Mouse (Mus musculus) liver, adult 2 months (tissue): Measurements from ENCODE around the gene Plvap. TPM values are rescaled to one million over a fixed set of nuclear protein-coding genes. Genes with fewer than 3 reads are reported as not detected.
A peak's percentile ranks its signal among the peaks of the same experiment; 100 is the strongest.

ENCODE experiments used
- DNase-seq: peaks from one replicate; pipeline ENCODE4 v3.0.0-alpha.2; 2011; ENCODE audit warnings: low read depth, low spot score; ENCODE audit errors: extremely low read depth
- H3K27ac ChIP-seq: fragments of 200-500 bp; replicated peaks from 2 replicates; pipeline ENCODE4 v1.5.1; 2012; ENCODE audit warnings: low read depth, mild to moderate bottlenecking, control low read depth, inconsistent platforms, low read length; ENCODE audit not compliant: insufficient read depth
- H3K27me3 ChIP-seq: fragments of 200-500 bp; 2 replicates; pipeline ENCODE4 v1.6.1; 2012; ENCODE audit warnings: mild to moderate bottlenecking, moderate library complexity, low read length, inconsistent platforms; ENCODE audit not compliant: control insufficient read depth, insufficient read depth
- H3K36me3 ChIP-seq: fragments of 200-500 bp; 2 replicates; pipeline ENCODE4 v1.6.1; 2012; ENCODE audit warnings: low read length, inconsistent platforms; ENCODE audit not compliant: control insufficient read depth, insufficient read depth
- H3K4me1 ChIP-seq: fragments of 200-500 bp; 2 replicates; pipeline ENCODE4 v1.6.1; 2011; ENCODE audit warnings: low read length; ENCODE audit not compliant: control insufficient read depth, insufficient read depth
- H3K4me3 ChIP-seq: fragments of 200-500 bp; 2 replicates; pipeline ENCODE4 v1.5.1; 2011; ENCODE audit warnings: low read depth, mild to moderate bottlenecking, control low read depth, low read length, moderate library complexity; ENCODE audit not compliant: insufficient read depth
- H3K79me2 ChIP-seq: fragments of 200-500 bp; 2 replicates; pipeline ENCODE4 v1.6.1; 2012; ENCODE audit warnings: inconsistent platforms, mild to moderate bottlenecking, low read length, moderate library complexity; ENCODE audit not compliant: control insufficient read depth, insufficient read depth
- H3K9ac ChIP-seq: fragments of 200-500 bp; 2 replicates; pipeline ENCODE4 v1.6.1; 2012; ENCODE audit warnings: low read depth, mild to moderate bottlenecking, control low read depth, inconsistent platforms, low read length
- CTCF ChIP-seq: fragments of 200-500 bp; IDR thresholded peaks from 2 replicates; pipeline ENCODE4 v1.5.1; 2011; ENCODE audit warnings: low read depth, low read length, control low read depth
- POLR2A ChIP-seq: fragments of 200-500 bp; IDR thresholded peaks from 2 replicates; pipeline ENCODE4 v1.6.1; 2011; ENCODE audit warnings: low read length, control low read depth; ENCODE audit not compliant: insufficient read depth; ENCODE audit errors: extremely low read depth
- WGBS: fragments of 180-500 bp; shearing (Covaris S2); methylation state at CpG from one replicate; pipeline ENCODE4 v1.1.7; 2018; 5-methylcytosine and 5-hydroxymethylcytosine counted together
- polyA plus RNA-seq: library from polyadenylated mRNA; depleted of rRNA; stranded (reverse); fragments of >200 nt; gene quantifications from 2 replicates; pipeline ENCODE4 v1.2.3, GENCODE M21; 2012
- total RNA-seq: library from RNA; depleted of rRNA; stranded (reverse); fragments of >200 nt; gene quantifications from 2 replicates; pipeline ENCODE4 v1.2.3, GENCODE M21; 2014

The Plvap gene
- total and polyA plus RNA-seq, 2 experiments, result 15.3 to 128 TPM

GRCm38 (mm10) chr8:71487691-71488445, 23.7 kb downstream of the Plvap start, which contains the start of gene Gtpbp3:
Gtpbp3 (plus strand) TSS chr8:71488103.
- WGBS, result under 1% methylated on average over 33 of the region's 33 CpGs
- peaks cover 6% of the 10 kb centered on the region; the same call in 1 of the 2 replicates for H3K79me2 ChIP-seq
- no peak for TF ChIP-seq CTCF
- 0 out of 2 replicates have a peak, but pooled peaks have one; percentile 16 for TF ChIP-seq POLR2A

GRCm38 (mm10) chr8:71486136-71486529, 25.4 kb downstream of the Plvap start:
- Histone ChIP-seq H3K36me3 (no peaks in the 10 kb centered on the region), H3K9ac (no peak overlapping the region), H3K27ac (no peak overlapping the region), H3K27me3 (no peaks in the 10 kb centered on the region), H3K79me2 (peaks cover 6% of the 10 kb centered on the region; the same call in 1 of the 2 replicates), H3K4me1 (peaks cover 6% of the 10 kb centered on the region), H3K4me3 (no peak overlapping the region)
- DNase-seq, result no peak
- TF ChIP-seq CTCF (no peak), POLR2A (no peak)
- WGBS, result 16% methylated on average over 7 of the region's 7 CpGs

More at GRCm38 (mm10) chr8:71487691-71488445, 23.7 kb downstream of the Plvap start, which contains the start of gene Gtpbp3:
- peak within 1 kb of the TSS; percentile 75 for H3K4me3 ChIP-seq
- H3K27me3 ChIP-seq, result no peaks in the 10 kb centered on the region
- DNase-seq, result peak; percentile 51
- H3K9ac ChIP-seq, result peak within 1 kb of the TSS; percentile 77
- H3K27ac ChIP-seq, result peak within 1 kb of the TSS; percentile 67
- peaks cover 6% of the 10 kb centered on the region for H3K4me1 ChIP-seq
- H3K36me3 ChIP-seq, result no peaks in the 10 kb centered on the region

GRCm38 (mm10) chr8:71485142-71486135, 26.1 kb downstream of the Plvap start, which contains the start of gene Ano8:
Ano8 (minus strand) TSS chr8:71485963.
- TF ChIP-seq POLR2A (no peak), CTCF (no peak)
- Histone ChIP-seq H3K4me3 (peak within 1 kb of the TSS; percentile 62), H3K79me2 (peaks cover 6% of the 10 kb centered on the region; the same call in 1 of the 2 replicates), H3K27me3 (no peaks in the 10 kb centered on the region), H3K27ac (no peak within 1 kb of the TSS), H3K4me1 (peaks cover 6% of the 10 kb centered on the region), H3K9ac (peak within 1 kb of the TSS; percentile 83), H3K36me3 (no peaks in the 10 kb centered on the region)
- 8% methylated on average over 58 of the region's 58 CpGs for WGBS
- peak; percentile 47 for DNase-seq

- 94% methylated on average over 19 of the region's 19 CpGs for WGBS
- Histone ChIP-seq H3K27me3 (no peaks in the 10 kb centered on the region), H3K9ac (no peak overlapping the region), H3K4me1 (peaks cover 6% of the 10 kb centered on the region), H3K4me3 (no peak overlapping the region), H3K36me3 (no peaks in the 10 kb centered on the region), H3K79me2 (peaks cover 6% of the 10 kb centered on the region; the same call in 1 of the 2 replicates), H3K27ac (no peak overlapping the region)
- no peak for TF ChIP-seq POLR2A
- no peak for TF ChIP-seq CTCF
- DNase-seq, result no peak
Measured at GRCm38 (mm10) chr8:71484736-71485135, 26.8 kb downstream of the Plvap start.

- Histone ChIP-seq H3K27ac (no peak overlapping the region), H3K79me2 (peaks cover 4% of the 10 kb centered on the region; the same call in 1 of the 2 replicates), H3K27me3 (no peaks in the 10 kb centered on the region), H3K4me3 (no peak overlapping the region), H3K9ac (no peak overlapping the region), H3K36me3 (no peaks in the 10 kb centered on the region), H3K4me1 (peaks cover 3% of the 10 kb centered on the region; the same call in 1 of the 2 replicates)
- 64% methylated on average over 8 of the region's 8 CpGs for WGBS
- TF ChIP-seq POLR2A (no peak), CTCF (no peak)
- DNase-seq, result no peak
Measured at GRCm38 (mm10) chr8:71483932-71484331, 27.6 kb downstream of the Plvap start.
